Mouse (Mus musculus): ENCODE results near the gene Hlcs. TPM values are rescaled to one million over a fixed set of nuclear protein-coding genes. Genes with fewer than 3 reads are reported as not detected.

The Hlcs gene
- polyA plus RNA-seq, 1 experiment from 2014 or later, result 2.8 TPM

DNA sequence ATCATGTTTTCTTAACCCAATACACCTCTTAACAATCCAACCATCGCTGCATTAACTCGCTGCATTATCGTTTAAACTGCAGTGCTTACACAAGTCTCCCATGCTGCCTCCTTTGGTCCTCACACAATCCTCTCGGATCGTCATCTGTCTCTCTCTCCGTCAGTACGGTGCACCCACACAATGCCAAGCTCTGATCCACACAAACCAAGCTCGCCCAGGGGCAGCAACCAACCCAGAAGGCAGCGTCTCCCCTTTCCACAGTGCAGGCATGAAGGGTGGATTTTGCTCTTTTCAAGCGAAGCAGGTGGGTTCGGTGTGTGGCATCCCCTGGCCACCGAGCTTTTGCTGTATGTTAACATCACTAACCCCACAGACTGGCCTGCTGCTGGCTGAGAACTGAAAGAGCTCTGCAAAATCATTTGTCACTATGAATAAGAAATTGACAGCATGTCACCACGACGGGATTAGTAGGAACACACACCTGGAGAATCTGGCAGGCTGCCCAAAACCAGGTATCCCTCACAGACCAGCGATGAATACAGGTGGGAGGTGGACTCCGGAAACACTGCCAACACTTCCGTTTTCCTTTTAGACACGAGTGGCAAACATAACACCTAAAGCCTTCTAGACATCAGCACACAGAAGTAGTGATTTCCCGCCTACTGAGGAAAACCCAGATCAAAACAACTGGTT, 52.3 kb downstream of the Hlcs start:
- no peak for TF ChIP-seq CTCF (IDR thresholded peaks at IDR 0.05; ENCODE audit: low read depth)
- Histone ChIP-seq H3K36me3 (ENCODE audit: control insufficient read depth, insufficient read depth) (no peaks in the 10 kb centered on the region; the same call in 1 of the 2 replicates), H3K27ac (ENCODE audit: low read depth, low read length) (no peak overlapping the region), H3K4me1 (replicated peaks; ENCODE audit: control insufficient read depth, insufficient read depth, low read length) (no peaks in the 10 kb centered on the region), H3K4me2 (replicated peaks; ENCODE audit: low read depth) (no peak overlapping the region), H3K9me3 (ENCODE audit: control insufficient read depth) (no peaks in the 10 kb centered on the region), H3K4me3 (ENCODE audit: low read depth, low read length) (no peak overlapping the region), H3K27me3 (replicated peaks; ENCODE audit: control insufficient read depth, insufficient read depth, low read length) (no peaks in the 10 kb centered on the region), H3K9ac (ENCODE audit: low read depth, low read length) (no peak overlapping the region)
- WGBS, result 89% methylated on average over 19 of the region's 19 CpGs
- ATAC-seq, result no peak

DNA sequence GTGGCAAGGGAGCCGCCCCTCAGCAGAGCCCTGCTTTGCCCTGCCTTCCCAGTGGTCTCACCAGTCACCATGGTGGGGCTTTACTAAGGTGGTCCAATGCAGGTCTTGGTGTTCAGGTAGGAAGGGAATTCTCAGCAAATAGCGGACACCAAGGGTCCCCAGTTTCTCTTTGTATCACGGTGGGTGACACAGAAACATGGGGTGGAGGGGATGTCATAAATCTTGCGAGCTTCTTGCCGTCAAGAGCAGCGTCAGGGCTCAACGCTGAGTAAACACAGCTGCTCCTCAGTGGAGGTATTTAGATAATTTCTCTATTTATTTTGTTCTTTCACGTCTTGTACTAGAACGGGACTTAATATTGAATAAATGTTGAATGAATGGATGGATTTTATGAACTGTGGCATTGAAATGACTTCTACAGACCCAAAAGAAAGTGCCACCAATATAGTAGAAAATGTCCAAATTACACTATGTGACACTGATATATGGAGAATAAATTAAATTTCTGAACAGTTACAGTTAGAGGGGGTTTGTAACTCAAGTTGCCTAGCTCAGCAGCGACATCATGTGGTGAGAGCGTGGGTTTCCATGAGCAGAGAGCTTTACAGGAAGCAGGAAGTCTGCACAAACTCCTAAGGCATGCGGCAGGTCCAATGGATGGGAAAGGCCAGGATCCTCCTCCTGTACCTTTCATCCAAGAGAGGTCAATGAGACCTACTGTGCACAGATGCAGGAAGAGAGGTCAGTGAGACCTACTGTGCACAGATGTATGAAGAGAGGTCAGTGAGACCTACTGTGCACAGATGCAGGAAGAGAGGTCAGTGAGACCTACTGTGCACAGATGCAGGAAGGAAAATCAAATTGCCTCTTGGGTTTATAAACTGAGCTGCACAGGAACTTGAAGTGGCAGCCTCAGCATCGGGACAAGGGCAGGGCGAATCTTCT, 54.7 kb downstream of the Hlcs start:
- peak; percentile 98 for TF ChIP-seq CTCF (IDR thresholded peaks at IDR 0.05; ENCODE audit: low read depth)
- WGBS, result 41% methylated on average over 14 of the region's 14 CpGs
- Histone ChIP-seq H3K27me3 (replicated peaks; ENCODE audit: control insufficient read depth, insufficient read depth, low read length) (no peaks in the 10 kb centered on the region), H3K4me1 (replicated peaks; ENCODE audit: control insufficient read depth, insufficient read depth, low read length) (no peaks in the 10 kb centered on the region), H3K9ac (ENCODE audit: low read depth, low read length) (no peak overlapping the region), H3K9me3 (ENCODE audit: control insufficient read depth) (no peaks in the 10 kb centered on the region), H3K4me3 (ENCODE audit: low read depth, low read length) (no peak overlapping the region), H3K4me2 (replicated peaks; ENCODE audit: low read depth) (no peak overlapping the region), H3K27ac (ENCODE audit: low read depth, low read length) (no peak overlapping the region), H3K36me3 (ENCODE audit: control insufficient read depth, insufficient read depth) (peaks cover under 1% of the 10 kb centered on the region; the same call in 1 of the 2 replicates)
- ATAC-seq, result peak; percentile 43; the same call in 1 of the 2 replicates

DNA sequence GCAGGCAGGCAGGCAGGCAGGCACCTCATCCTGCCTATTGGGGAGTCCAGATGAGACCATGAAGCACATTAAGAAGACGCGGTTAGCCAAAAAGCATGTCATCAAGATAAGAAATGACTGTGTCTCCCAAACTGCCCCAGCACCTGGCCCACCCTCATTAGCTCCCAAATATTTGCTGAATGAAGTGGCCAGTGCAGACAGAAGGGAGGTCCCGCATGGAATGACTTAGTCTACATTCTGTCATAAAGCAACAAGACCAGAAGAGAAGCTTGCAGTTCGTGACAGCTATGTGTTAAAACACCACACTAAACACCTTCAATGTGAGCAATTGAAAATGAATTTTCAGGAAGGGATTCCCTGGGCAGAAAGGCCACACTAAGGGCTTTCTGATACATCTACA, 57.8 kb downstream of the Hlcs start:
- H3K27ac ChIP-seq (ENCODE audit: low read depth, low read length), result no peak overlapping the region
- no peak overlapping the region for H3K9ac ChIP-seq (ENCODE audit: low read depth, low read length)
- H3K4me1 ChIP-seq (replicated peaks; ENCODE audit: control insufficient read depth, insufficient read depth, low read length), result no peaks in the 10 kb centered on the region
- no peak overlapping the region for H3K4me3 ChIP-seq (ENCODE audit: low read depth, low read length)
- no peaks in the 10 kb centered on the region for H3K27me3 ChIP-seq (replicated peaks; ENCODE audit: control insufficient read depth, insufficient read depth, low read length)
- ATAC-seq, result no peak
- H3K9me3 ChIP-seq (ENCODE audit: control insufficient read depth), result no peaks in the 10 kb centered on the region
- H3K4me2 ChIP-seq (replicated peaks; ENCODE audit: low read depth), result no peak overlapping the region
- H3K36me3 ChIP-seq (ENCODE audit: control insufficient read depth, insufficient read depth), result peaks cover 3% of the 10 kb centered on the region; the same call in 1 of the 2 replicates
- no peak for TF ChIP-seq CTCF (IDR thresholded peaks at IDR 0.05; ENCODE audit: low read depth)
- 79% methylated on average over 4 of the region's 4 CpGs for WGBS

DNA sequence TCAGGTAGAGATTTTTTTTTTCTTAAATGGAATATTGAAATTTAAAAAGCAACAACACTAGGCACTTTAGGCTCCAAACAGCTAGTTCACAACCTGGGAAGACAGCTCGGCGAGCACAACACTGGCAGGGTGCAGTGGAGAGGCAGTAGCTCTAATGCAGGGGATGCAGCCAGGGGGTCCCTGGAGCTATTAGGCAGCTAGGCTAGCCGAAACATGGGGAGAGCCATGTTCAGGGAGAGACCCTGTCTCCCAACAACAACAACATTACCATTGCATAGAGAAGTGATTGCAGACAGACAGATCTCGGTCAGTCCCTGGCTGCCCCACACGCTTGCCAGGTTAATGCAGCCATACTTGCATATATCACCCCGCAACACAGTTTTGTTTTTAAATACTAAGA, 58.3 kb downstream of the Hlcs start:
- H3K4me1 ChIP-seq (replicated peaks; ENCODE audit: control insufficient read depth, insufficient read depth, low read length), result no peaks in the 10 kb centered on the region
- no peak overlapping the region for H3K4me3 ChIP-seq (ENCODE audit: low read depth, low read length)
- H3K9me3 ChIP-seq (ENCODE audit: control insufficient read depth), result no peaks in the 10 kb centered on the region
- H3K36me3 ChIP-seq (ENCODE audit: control insufficient read depth, insufficient read depth), result peaks cover 3% of the 10 kb centered on the region; the same call in 1 of the 2 replicates
- ATAC-seq, result no peak
- TF ChIP-seq CTCF (IDR thresholded peaks at IDR 0.05; ENCODE audit: low read depth), result no peak
- no peak overlapping the region for H3K4me2 ChIP-seq (replicated peaks; ENCODE audit: low read depth)
- H3K27ac ChIP-seq (ENCODE audit: low read depth, low read length), result no peak overlapping the region
- no peak overlapping the region for H3K9ac ChIP-seq (ENCODE audit: low read depth, low read length)
- WGBS, result 95% methylated on average over 6 of the region's 6 CpGs
- no peaks in the 10 kb centered on the region for H3K27me3 ChIP-seq (replicated peaks; ENCODE audit: control insufficient read depth, insufficient read depth, low read length)

DNA sequence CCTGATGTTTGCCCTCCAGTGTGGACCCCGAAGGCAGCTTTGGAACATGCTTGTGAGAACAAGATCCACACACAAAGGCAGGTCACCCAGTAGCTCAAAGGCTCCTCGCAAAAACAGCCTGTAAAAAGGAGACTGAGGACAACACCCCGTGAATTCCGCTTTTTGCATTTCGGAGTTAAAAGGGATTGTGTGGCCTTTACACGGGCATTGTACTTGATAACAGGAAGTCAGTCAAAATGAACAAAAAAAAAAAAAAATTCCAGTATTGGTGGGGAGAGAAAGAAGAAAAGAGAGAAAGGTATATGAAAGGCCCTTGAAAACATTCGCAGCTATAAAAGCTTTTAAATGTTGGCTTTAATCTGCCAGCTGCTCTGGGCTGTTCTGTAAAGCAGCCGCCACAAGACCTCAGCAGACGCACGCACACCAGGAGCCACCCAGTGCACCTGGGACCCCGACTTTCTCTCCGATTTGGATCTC, 58.9 kb downstream of the Hlcs start:
- no peaks in the 10 kb centered on the region for H3K9me3 ChIP-seq (ENCODE audit: control insufficient read depth)
- ATAC-seq, result no peak
- H3K9ac ChIP-seq (ENCODE audit: low read depth, low read length), result no peak overlapping the region
- WGBS, result 82% methylated on average over 12 of the region's 12 CpGs
- no peak overlapping the region for H3K27ac ChIP-seq (ENCODE audit: low read depth, low read length)
- no peak overlapping the region for H3K4me3 ChIP-seq (ENCODE audit: low read depth, low read length)
- H3K27me3 ChIP-seq (replicated peaks; ENCODE audit: control insufficient read depth, insufficient read depth, low read length), result no peaks in the 10 kb centered on the region
- no peaks in the 10 kb centered on the region for H3K4me1 ChIP-seq (replicated peaks; ENCODE audit: control insufficient read depth, insufficient read depth, low read length)
- H3K4me2 ChIP-seq (replicated peaks; ENCODE audit: low read depth), result no peak overlapping the region
- H3K36me3 ChIP-seq (ENCODE audit: control insufficient read depth, insufficient read depth), result 0 out of 2 replicates have a peak, but pooled peaks cover 3% of the 10 kb centered on the region
- TF ChIP-seq CTCF (IDR thresholded peaks at IDR 0.05; ENCODE audit: low read depth), result no peak

Measured in intestine, postnatal 0 days (tissue).